14 mouse cellular contexts compared by ENCODE assay signal in genomic region chr12:65414393-65414792, GRCm38 (mm10).
A peak's percentile ranks its signal among the peaks of the same experiment; 100 is the strongest.
DNase-seq lines count a peak whose midpoint lies in the region; ATAC-seq and TF ChIP-seq lines count a peak whose summit lies in the region.
"Had no signal": no experiment of that assay in that cellular context is flagged by ENCODE, and none has a peak within 500 bp of the region (broad histone marks: within the 10 kb centered on the region; RNA-seq: fewer than 3 reads in every experiment).

No protein-coding gene starts in this region.

- H3K27me3 ChIP-seq in hindbrain, embryonic 12.5 days = no peaks in the 10 kb centered on the region
- H3K27me3 ChIP-seq in midbrain, postnatal 0 days (ENCODE audit: insufficient read depth, low read length) = no peaks in the 10 kb centered on the region
- H3K27me3 ChIP-seq: lung, embryonic 15.5 days had no signal

- 0 out of 2 replicates have a peak, but pooled peaks cover 2% of the 10 kb centered on the region for H3K4me1 ChIP-seq in hindbrain, embryonic 12.5 days
- H3K4me1 ChIP-seq in midbrain, postnatal 0 days (ENCODE audit: insufficient read depth, low read length) = no peaks in the 10 kb centered on the region
- H3K4me1 ChIP-seq: lung, embryonic 15.5 days had no signal

- no peak overlapping the region for H3K9ac ChIP-seq in hindbrain, embryonic 12.5 days
- H3K9ac ChIP-seq in midbrain, postnatal 0 days (replicated peaks; ENCODE audit: low read length, poor library complexity, severe bottlenecking) = no peak overlapping the region
- H3K9ac ChIP-seq: lung, embryonic 15.5 days had no signal

- H3K27ac ChIP-seq in hindbrain, embryonic 12.5 days = no peak overlapping the region
- H3K27ac ChIP-seq in midbrain, postnatal 0 days (ENCODE audit: low read depth, low read length) = no peak overlapping the region
- H3K27ac ChIP-seq: lung, embryonic 15.5 days had no signal

- 46% methylated on average over 4 of the region's 4 CpGs for WGBS in hindbrain, embryonic 12.5 days
- 20% methylated on average over 4 of the region's 4 CpGs for WGBS in midbrain, postnatal 0 days

- H3K9me3 ChIP-seq in hindbrain, embryonic 12.5 days (replicated peaks) = no peaks in the 10 kb centered on the region
- no peaks in the 10 kb centered on the region for H3K9me3 ChIP-seq in midbrain, postnatal 0 days (ENCODE audit: low read length)
- H3K9me3 ChIP-seq: lung, embryonic 15.5 days had no signal

- DNase-seq in layer of hippocampus, adult 11-12 months (ENCODE audit: low spot score) = peak; percentile 19
- no peak for DNase-seq in layer of hippocampus, postnatal 36 days
- peak; percentile 67 for DNase-seq in brain, embryonic 18.5 days (ENCODE audit: low read depth, low spot score)
- DNase-seq in midbrain, postnatal 0 days (ENCODE audit: low spot score) = peak; percentile 82
- DNase-seq in cerebellum, postnatal 36 days = no peak
- DNase-seq: heart, adult 18-20 months; heart, postnatal 14 days; kidney, adult 9 months; liver; thymus, postnatal 25 days had no signal

- peak; percentile 21 for TF ChIP-seq CTCF in midbrain, postnatal 0 days (IDR thresholded peaks at IDR 0.05)

- no peak overlapping the region for H3K4me3 ChIP-seq in hindbrain, embryonic 12.5 days
- H3K4me3 ChIP-seq in midbrain, postnatal 0 days (ENCODE audit: low read depth, low read length) = no peak overlapping the region
- H3K4me3 ChIP-seq: lung, embryonic 15.5 days had no signal

- no peak overlapping the region for H3K4me2 ChIP-seq in hindbrain, embryonic 12.5 days (replicated peaks)
- H3K4me2 ChIP-seq in midbrain, postnatal 0 days (ENCODE audit: low read depth, low read length, poor library complexity, severe bottlenecking) = peak overlapping the region; percentile 26; the same call in 1 of the 2 replicates
- H3K4me2 ChIP-seq: lung, embryonic 15.5 days had no signal

- no peaks in the 10 kb centered on the region for H3K36me3 ChIP-seq in hindbrain, embryonic 12.5 days
- H3K36me3 ChIP-seq in midbrain, postnatal 0 days (ENCODE audit: insufficient read depth, low read length) = no peaks in the 10 kb centered on the region
- H3K36me3 ChIP-seq: lung, embryonic 15.5 days had no signal

- ATAC-seq in hindbrain, embryonic 12.5 days (ENCODE audit: low FRiP score) = 0 out of 2 replicates have a peak, but pooled peaks have one; percentile 60
- ATAC-seq in midbrain, postnatal 0 days (ENCODE audit: low FRiP score) = peak; percentile 77
- ATAC-seq in erythroblast, adult 5-6 weeks (replicated peaks; ENCODE audit: low FRiP score, poor library complexity, severe bottlenecking) = no peak
- no peak for ATAC-seq in monocyte, adult 5-6 weeks (replicated peaks; ENCODE audit: insufficient number of reproducible peaks, low FRiP score, low TSS enrichment, poor library complexity, severe bottlenecking)

Comparison
In these comparisons a context has a peak if more than half of its experiments do, and no peak if none do; other contexts are left out.
1. DNase-seq: peak in layer of hippocampus, adult 11-12 months (single experiment), brain, embryonic 18.5 days (single experiment) and midbrain, postnatal 0 days (single experiment); none in layer of hippocampus, postnatal 36 days (0 of 2) and cerebellum, postnatal 36 days (0 of 2).
2. ATAC-seq: peak in hindbrain, embryonic 12.5 days (single experiment) and midbrain, postnatal 0 days (single experiment); none in erythroblast, adult 5-6 weeks (single experiment) and monocyte, adult 5-6 weeks (single experiment).